Mouse (Mus musculus): ENCODE data around the gene St3gal6.

DNA sequence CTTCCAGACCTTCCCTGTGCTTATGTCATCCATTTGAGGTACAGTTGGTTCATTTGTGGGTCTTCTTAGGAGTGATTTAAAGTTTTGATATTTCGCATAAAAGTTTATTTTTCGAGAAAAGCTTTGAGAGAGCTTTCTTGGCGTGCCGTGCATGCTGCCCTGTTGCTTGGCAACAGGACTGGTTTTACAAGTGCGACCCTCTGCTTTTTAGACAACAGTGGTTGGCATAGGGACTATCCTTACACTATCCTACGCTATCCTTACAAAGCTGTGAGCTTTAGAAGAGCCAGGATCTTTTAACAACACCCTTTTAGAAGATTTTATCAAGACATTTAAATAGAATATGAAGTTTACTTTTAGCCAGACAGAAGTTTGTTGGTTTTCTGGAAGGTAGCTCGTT is 93.8 kb downstream of the St3gal6 start:
- TF ChIP-seq CTCF (IDR thresholded peaks at IDR 0.05) (no peak), POLR2A (IDR thresholded peaks at IDR 0.05; ENCODE audit: insufficient read depth, low read depth, low read length) (no peak), EP300 (IDR thresholded peaks at IDR 0.05; ENCODE audit: insufficient read depth, low read depth, low read length) (no peak)

Data from heart, adult 2 months (tissue).